Mouse (Mus musculus) telencephalon, adult 2 months (tissue): ENCODE measurements around the gene Rbm20.
A peak's percentile ranks its signal among the peaks of the same experiment; 100 is the strongest.

Experiments
- DNase-seq: peaks from one replicate; pipeline ENCODE4 v3.0.0-alpha.2; 2011; ENCODE audit warnings: low read depth, low spot score

Rbm20 gene

GRCm38 (mm10) chr19:53810024-53810423, 132.9 kb downstream of the Rbm20 start:
- DNase-seq, result no peak

GRCm38 (mm10) chr19:53810584-53810983, 133.5 kb downstream of the Rbm20 start:
- DNase-seq, result no peak

GRCm38 (mm10) chr19:53813576-53813975, 136.5 kb downstream of the Rbm20 start:
- DNase-seq, result no peak

GRCm38 (mm10) chr19:53815714-53816113, 138.6 kb downstream of the Rbm20 start:
- DNase-seq, result no peak

GRCm38 (mm10) chr19:53816242-53816641, 139.1 kb downstream of the Rbm20 start:
- no peak for DNase-seq

GRCm38 (mm10) chr19:53819299-53819698, 142.2 kb downstream of the Rbm20 start:
- DNase-seq, result no peak

GRCm38 (mm10) chr19:53821241-53822120, 144.4 kb downstream of the Rbm20 start:
- DNase-seq, result no peak

GRCm38 (mm10) chr19:53823847-53824246, 146.7 kb downstream of the Rbm20 start:
- DNase-seq, result no peak

GRCm38 (mm10) chr19:53824872-53825680, 148.0 kb downstream of the Rbm20 start:
- peak; percentile 52 for DNase-seq

GRCm38 (mm10) chr19:53829990-53830389, 152.9 kb downstream of the Rbm20 start:
- no peak for DNase-seq

- DNase-seq, result no peak
These were observed 153.5 kb downstream of the Rbm20 start for GRCm38 (mm10) chr19:53830407-53831163.

- DNase-seq, result no peak
These were observed 154.0 kb downstream of the Rbm20 start for GRCm38 (mm10) chr19:53831164-53831448.

- no peak for DNase-seq
These were observed 155.4 kb downstream of the Rbm20 start for GRCm38 (mm10) chr19:53832512-53832911.

GRCm38 (mm10) chr19:53833745-53834369, 156.8 kb downstream of the Rbm20 start:
- no peak for DNase-seq

- DNase-seq, result no peak
These were observed 159.7 kb downstream of the Rbm20 start for GRCm38 (mm10) chr19:53836569-53837454.

GRCm38 (mm10) chr19:53838850-53839249, 161.7 kb downstream of the Rbm20 start:
- DNase-seq, result no peak

- DNase-seq, result no peak
These were observed 162.7 kb downstream of the Rbm20 start for GRCm38 (mm10) chr19:53839837-53840236.

- DNase-seq, result no peak
These were observed 164.8 kb downstream of the Rbm20 start for GRCm38 (mm10) chr19:53841915-53842314.

- DNase-seq, result no peak
These were observed 166.9 kb downstream of the Rbm20 start for GRCm38 (mm10) chr19:53843972-53844371.

- DNase-seq, result no peak
These were observed 171.3 kb downstream of the Rbm20 start for GRCm38 (mm10) chr19:53848272-53848995.
